Mouse (Mus musculus): ENCODE measurements at regions not wholly inside any gene's neighbourhood (a gene's known extent, or its start where the extent isn't known, plus 50 kb on each side); places are given as distances from the start of the nearest gene placed in this dataset.

DNA sequence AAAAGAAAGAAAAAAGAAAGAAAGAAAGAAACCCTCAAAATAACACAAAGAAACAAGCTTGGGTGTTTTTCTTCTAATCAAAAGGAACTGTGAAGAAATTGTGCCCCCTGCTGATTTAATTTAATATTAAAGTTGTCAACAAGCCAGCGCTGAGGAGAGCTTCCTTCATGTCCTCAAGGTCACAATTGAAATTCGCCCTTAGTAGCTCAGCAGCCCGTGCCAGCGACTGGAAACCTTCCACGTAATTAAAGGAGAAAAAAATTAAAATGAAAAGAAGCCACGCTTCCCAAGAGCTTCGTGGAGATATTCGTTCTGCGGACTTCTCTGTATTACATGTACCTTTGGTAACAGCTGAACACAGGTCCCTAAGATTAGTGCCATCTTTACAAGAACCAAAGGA lies 80.0 kb downstream of the Elovl4 start:
- TF ChIP-seq RCOR1 (IDR thresholded peaks at IDR 0.05; ENCODE audit: low read depth, low read length) (no peak), GATA1 (IDR thresholded peaks at IDR 0.05; ENCODE audit: low read depth, low read length) (no peak), CTCF (IDR thresholded peaks at IDR 0.05 in 2 of 3, conservative IDR thresholded peaks at IDR 0.05 in 1 of 3; ENCODE audit: control insufficient read depth in 1 of 3, insufficient read depth in 1 of 3, low read depth in 2 of 3, low read length in 3 of 3, poor library complexity in 1 of 3, severe bottlenecking in 1 of 3) (no peak; a peak in 1 of 6 replicates), POLR2AphosphoS5 (IDR thresholded peaks at IDR 0.05; ENCODE audit: borderline replicate concordance, low read depth, low read length) (no peak), POLR2A (IDR thresholded peaks at IDR 0.05; ENCODE audit: control insufficient read depth in 1 of 2, insufficient read depth in 1 of 2, low read depth in 1 of 2, low read length in 2 of 2, poor library complexity in 1 of 2) (no peak), ETS1 (IDR thresholded peaks at IDR 0.05; ENCODE audit: low read depth, low read length) (no peak), JUND (IDR thresholded peaks at IDR 0.05; ENCODE audit: low read depth, low read length) (no peak)

Measured in MEL (cell line).